Mouse (Mus musculus) 416B (cell line): ENCODE measurements around the gene Wdr76.
"Not testable (repeated sequence)": the region's sequence is repeated elsewhere in the genome, so short reads cannot be mapped to it uniquely, and the experiment has no call there.

Experiments used
- DNase-seq: peaks from one replicate; pipeline ENCODE4 v3.0.0; 2011; ENCODE audit warnings: low read depth

Wdr76 gene

GRCm38 (mm10) chr2:121505942-121506882 lies at the start of gene Wdr76, which contains the start of gene Mfap1a:
Gene Wdr76, plus strand, starts transcription at chr2:121506723.
Gene Mfap1a, minus strand, starts transcription at chr2:121506665.
- peak; percentile 95 for DNase-seq

DNA sequence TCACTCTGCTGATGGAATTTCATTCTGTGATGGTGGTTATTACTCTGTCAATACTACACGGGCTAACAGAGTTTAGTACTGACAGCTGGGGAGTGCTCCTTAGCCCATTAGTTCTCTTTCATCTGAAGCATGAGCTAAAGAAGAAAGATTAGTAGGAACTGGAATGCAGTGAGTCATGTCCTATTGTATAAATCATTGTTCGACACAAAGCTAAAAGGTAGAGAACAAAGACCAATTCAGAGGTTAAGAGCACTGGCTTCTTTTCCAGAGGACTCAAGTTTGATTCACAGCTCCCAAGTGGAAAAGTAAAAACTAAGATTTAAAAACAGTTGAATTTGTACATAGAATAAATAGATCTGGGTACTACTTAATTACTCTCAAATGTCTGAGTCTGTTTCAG lies 46.5 kb upstream of the Wdr76 start:
- no peak for DNase-seq

GRCm38 (mm10) chr2:121468982-121469381 lies 37.5 kb upstream of the Wdr76 start:
- DNase-seq = not testable (repeated sequence)

DNA sequence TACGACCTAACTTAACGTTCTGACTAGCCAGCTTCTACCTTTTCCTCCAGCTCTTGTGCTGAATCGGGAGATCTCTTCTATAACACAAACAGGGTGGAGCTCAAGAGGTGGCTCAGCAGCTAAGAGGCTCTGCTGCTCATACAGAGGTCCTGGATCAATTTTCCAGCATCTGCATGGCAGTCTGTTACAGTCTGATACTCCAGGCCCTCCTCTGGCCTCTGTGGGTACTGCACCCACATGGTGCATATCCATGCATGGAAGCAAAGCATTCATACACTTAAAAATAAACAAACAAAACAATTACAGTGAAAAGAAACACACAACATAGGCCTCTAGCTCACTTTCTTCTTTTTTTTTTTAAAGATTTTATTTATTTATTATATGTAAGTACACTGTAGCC lies 33.7 kb upstream of the Wdr76 start:
- DNase-seq = not testable (repeated sequence)

DNA sequence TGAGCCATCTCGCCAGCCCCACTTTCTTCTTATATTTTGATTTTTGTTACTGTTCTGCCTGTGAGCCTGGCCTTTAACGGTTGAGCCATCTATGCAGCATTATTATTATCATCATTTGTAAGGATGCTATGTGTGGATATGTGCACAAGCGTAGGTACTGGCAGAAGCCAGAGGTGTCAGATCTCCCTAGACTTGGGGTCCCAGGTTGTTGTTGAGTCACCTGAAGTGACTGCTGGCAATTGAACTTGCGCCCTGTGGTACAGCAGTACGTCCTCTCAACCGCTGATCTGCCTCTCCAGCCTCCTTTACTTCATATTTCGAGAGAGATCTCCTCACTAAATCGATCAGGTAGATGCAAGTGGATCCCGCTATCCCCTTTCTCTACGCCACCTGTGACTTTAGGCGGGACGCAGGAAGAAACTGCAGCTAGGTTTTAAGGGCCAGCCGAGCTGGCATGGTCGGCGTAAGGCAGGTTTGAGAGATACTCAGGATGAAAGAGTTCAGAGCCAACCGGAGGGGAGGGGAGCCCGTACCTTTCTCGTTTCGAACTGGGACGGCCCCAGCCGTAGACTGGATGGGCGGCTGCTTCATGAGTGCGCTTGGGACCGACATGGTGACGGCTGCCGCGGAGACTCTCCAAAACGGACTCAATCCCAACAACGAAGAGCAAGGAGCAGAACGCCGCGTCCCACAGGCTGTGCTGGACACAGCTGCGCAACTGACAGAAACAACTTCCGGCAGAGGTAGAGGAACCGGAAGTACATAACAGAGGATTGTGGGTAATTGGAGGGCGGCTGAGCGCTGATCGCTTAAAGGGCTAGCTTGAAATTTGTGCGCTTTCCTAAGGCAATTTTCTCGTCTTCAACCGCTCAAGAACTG lies 33.0 kb upstream of the Wdr76 start, which contains the start of gene Mfap1b:
Mfap1b (minus strand) TSS at position 767 of the 879 bp plus-strand sequence.
- peak; percentile 93 for DNase-seq

- no peak for DNase-seq
Observed at GRCm38 (mm10) chr2:121474180-121474535, 32.4 kb upstream of the Wdr76 start.

DNA sequence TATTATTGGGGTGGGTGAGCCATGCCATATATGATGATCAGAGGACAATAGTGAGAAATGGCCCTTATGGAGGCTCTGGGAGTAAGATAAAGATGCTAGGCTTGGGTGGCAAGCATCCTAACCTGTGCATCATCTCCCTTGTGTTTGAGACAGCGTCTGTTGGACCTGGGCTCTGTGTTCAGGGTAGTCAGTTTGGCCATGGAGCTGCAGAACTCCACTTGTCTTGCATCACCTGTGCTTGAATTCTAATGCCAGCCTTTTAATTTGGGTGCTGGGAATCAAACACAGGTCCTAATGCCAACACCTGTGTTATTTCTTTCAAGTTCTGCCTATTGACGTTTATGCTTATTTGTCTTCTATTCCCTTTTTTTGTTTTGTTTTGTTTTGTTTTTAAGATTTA lies 31.2 kb upstream of the Wdr76 start:
- not testable (repeated sequence) for DNase-seq

DNA sequence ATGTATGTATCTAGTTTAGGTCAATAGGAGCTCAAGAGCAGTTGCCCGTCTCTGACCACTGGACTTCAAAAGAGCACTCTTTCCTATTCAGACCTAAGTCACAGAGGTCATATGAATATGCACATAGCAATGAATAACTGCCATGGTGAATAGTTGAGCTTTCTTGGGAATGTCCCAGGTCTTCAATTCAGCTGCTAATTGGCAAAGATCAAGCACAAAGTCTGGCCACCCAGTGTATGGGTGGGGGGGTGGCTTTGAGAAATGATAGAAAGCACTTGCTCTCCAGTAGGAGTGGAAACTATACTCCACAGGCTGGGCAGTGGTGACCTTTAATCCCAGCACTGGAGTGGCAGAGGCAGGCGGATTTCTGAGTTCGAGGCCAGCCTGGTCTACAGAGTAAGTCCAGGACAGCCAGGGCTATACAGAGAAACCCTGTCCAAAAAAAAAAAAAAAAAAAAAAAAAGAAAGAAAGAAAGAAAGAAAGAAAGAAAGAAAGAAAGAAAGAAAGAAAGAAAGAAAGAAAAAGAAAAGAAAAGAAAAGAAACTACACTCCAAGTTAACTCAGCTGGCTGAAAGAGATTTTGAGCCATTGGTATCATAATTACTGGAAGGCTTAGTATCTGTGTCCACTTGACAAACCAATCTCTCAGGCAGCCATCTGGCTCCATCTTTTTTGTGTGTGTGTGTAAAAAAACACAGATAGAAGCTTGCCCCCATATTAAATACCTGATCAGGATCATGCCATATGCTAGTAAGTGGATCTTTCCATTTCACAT lies 28.8 kb upstream of the Wdr76 start:
- no peak for DNase-seq

DNA sequence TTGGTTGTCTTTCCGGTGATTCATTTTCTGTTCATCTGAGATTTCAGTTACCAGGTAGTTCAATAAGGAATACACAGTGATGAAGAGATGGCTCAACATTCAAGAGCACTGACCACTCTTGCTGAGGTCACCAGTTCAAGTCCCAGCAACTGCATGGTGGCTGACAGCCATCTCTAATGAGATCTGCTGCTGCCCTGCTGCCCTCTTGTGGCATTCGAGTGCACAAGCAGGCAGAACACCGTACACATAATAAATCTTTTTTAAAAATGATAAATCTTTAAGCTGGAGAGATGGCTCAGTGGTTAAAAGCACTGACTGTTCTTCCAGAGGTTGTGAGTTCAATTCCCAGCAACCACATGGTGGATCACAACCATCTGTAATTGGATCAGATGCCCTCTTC lies 26.0 kb upstream of the Wdr76 start:
- peak; percentile 78 for DNase-seq

- not testable (repeated sequence) for DNase-seq
Observed at GRCm38 (mm10) chr2:121480916-121481315, 25.6 kb upstream of the Wdr76 start.

GRCm38 (mm10) chr2:121483576-121483975 lies 22.9 kb upstream of the Wdr76 start:
- DNase-seq = no peak

DNA sequence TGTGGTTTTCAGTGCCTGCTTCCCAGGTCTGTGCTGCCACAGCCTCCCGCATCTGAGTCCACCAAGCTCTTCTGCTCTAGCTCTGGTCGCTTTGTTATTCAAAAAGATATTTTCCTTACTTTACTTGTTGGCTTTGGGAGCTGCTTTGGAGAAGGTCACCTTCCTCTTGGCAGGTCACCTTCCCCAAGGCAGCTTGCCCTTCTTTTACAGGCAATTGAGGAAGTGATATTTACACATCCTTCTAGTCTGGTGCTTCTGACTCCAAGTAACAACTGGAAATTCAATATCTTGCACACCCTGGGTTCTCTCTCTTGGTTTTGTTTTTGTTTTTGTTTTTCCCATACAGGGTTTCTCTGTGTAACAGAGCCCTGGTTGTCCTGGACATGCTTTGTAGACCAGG lies 22.1 kb upstream of the Wdr76 start:
- not testable (repeated sequence) for DNase-seq

GRCm38 (mm10) chr2:121501550-121501949 lies 5.0 kb upstream of the Wdr76 start:
- DNase-seq = not testable (repeated sequence)

DNA sequence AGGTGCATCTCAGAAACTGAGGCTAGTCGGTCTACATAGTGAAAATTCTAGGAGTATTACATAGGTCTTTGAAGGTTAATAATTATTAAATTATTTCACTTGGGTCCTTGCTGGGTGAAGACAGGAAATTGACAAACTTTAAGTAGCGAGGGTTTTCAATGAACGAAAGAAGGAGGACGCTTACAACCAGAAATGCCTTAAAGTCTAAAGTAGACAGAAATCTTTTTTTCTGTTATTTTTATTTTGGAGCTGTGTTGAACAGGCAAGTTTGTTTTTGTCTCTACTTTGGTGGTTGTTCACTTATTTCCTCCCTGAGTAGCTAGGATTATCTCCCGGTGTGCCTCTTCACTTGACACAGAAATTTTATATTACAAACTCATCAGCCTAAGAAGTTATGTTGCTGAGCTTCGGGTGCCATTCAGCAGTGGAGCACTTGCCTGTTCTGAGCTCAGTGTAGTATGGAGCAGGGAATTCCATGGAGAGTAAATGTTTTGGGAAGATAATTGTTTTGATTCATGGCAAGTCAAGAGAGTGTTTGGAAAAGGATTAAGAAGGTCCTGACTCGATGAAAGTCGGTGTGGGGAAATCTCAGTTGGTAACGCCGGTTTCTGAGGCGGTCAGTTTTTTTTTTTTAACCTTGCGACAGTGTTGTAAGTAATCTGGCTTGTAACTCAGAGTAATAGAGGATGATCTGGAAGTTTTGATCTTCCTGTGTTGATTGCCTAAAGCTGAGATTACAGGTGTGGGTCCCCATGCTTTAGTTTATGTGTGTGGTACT lies 839 bp downstream of the Wdr76 start:
- DNase-seq = peak; percentile 66

DNA sequence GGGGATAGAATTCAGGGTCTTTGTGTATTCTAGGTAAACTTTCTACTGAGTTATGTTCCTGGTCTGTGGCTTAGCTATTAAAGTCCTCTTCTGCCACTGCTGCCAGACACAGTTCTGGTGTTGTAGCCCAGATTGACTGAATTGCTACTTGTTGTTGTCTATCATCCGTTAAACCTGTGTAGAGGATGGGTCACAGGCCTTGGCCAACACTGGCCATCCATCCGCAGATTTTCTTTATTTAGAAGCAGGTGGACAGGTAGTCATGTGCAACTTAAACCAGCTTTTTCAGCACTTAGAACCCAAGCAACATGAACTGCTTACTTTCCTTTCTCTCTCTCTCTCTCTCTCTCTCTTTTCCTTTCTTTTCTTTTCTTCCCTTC lies 1.4 kb downstream of the Wdr76 start:
- DNase-seq = no peak

GRCm38 (mm10) chr2:121509584-121509983 lies 3.1 kb downstream of the Wdr76 start:
- DNase-seq = no peak

DNA sequence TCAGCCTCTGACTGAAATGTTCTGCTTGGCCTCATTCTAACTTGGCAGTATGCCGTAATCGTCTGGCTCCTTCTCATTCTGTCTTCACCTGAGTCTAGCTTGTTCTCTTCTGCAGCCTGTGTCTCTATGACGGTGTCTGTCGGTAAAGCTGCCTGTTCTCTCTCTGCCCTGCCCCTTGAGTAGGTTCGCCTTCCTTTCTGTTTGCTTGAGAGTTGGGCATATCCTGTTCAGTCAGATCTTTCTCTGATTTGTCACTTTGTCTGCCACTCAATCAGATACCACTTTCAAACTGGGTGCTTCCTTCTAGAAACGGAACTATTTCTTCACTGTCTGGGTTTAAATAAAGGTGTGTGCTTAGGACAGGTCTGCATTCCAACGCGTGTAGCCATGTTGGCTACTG lies 4.9 kb downstream of the Wdr76 start:
- DNase-seq = peak; percentile 23

GRCm38 (mm10) chr2:121512991-121513765 lies 6.7 kb downstream of the Wdr76 start:
- DNase-seq = not testable (repeated sequence)

DNA sequence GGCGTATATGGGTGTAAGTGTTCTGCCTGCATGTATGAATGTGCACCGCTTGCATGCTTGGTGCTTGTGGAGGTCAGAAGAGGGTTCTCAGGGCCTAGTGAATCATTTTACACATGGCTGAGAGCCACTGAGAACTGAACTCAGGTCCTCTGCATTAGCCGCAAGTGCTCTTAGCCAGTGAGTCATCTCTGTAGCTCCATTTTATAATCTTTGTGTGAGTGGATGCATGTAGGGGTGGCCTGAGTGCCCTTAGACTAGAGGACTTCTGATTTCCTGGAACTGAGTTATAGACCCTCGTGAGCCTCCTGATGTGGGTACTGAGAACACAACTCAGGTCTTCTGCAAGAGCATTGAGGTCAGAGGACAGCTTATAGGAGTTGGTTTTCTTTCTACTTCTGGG lies 7.7 kb downstream of the Wdr76 start:
- DNase-seq = no peak

GRCm38 (mm10) chr2:121518106-121518505 lies 11.6 kb downstream of the Wdr76 start:
- DNase-seq = no peak
